Mouse (Mus musculus): ENCODE measurements around the gene Cxcl9.

- TF ChIP-seq POLR2A (IDR thresholded peaks at IDR 0.05; ENCODE audit: borderline replicate concordance, extremely low read depth, low read depth, low read length) (no peak), CTCF (IDR thresholded peaks at IDR 0.05; ENCODE audit: insufficient read depth, low read length) (no peak)
Observed at GRCm38 (mm10) chr5:92331635-92332338, 3.9 kb upstream of the Cxcl9 start, which contains the start of gene Art3.
